Mouse (Mus musculus): ENCODE measurements around the gene Lrig1. TPM values are rescaled to one million over a fixed set of nuclear protein-coding genes. Genes with fewer than 3 reads are reported as not detected.
A peak's percentile ranks its signal among the peaks of the same experiment; 100 is the strongest.

Lrig1 gene
- polyA plus RNA-seq, 1 experiment from 2014 or later = 45.8 TPM

DNA sequence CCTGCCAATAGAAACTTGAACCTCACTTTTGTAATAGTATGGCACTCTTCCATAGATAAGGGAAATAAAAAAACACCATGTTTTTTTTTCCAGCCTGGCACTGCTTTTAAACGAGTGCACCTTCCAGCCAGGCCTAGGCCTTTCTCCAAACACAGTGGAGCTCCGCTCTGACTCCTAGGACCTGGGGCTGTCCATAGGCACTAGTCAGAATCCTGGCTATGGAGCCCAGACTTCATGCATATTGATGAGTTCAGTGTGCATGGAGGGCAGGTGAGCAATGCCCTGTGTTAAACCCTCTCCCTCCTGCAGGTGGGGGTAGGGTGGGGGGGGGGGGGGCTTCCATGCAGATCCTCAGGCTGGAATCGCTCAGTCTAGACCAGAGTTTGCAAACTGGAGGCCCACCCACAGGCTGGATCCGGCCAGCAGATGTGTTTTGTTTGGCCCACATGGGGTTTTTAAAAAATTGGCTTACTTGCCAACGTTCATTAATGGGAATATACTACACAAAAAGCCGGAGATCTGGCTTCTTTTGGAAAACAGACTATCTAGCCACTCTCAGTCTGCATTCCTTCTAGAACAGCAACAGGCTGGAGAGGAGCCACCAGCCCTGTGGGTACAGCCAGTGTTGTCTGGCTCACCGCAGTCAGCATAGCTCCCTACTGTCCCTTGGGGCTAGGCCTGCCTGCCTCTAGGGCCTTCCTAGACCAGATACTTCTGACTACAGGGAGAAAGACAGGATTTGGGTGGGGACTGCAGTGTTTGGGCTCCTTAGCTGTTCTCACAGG is 17.9 kb upstream of the Lrig1 start:
- H3K27me3 ChIP-seq = no peaks in the 10 kb centered on the region
- ChIA-PET CTCF (no interaction called here), POLR2A (interaction anchor here (1.2 kb wide), 1 partner anchor 10 kb away, joined by 3 read pairs; no protein-coding TSS in a partner anchor)
- ATAC-seq (no peak), DNase-seq (ENCODE audit: low read depth, low spot score) (no peak)
- no peak for TF ChIP-seq CTCF (IDR thresholded peaks at IDR 0.05)
- in situ Hi-C loops (cut with MboI; ENCODE audit: low pct_unique_long_range_greater_than_20kb) = no loop called here

DNA sequence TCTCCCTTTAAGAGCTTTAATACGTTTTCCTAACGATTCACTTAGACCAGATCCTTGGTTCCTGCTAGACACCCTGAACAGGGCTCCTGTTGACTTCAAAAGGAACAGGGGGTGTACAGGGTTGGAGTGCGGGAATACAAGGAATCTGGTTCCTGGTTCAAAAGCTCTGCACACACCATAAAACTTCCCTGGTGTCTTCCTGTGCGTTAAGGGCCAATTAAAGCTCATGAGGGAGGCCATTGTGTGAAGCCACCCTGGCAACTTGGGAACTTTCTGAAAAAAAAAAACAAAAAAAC is 15.6 kb upstream of the Lrig1 start:
- ATAC-seq (no peak), DNase-seq (ENCODE audit: low read depth, low spot score) (no peak)
- in situ Hi-C loops (cut with MboI; ENCODE audit: low pct_unique_long_range_greater_than_20kb) = no loop called here
- no peaks in the 10 kb centered on the region for H3K27me3 ChIP-seq
- no peak for TF ChIP-seq CTCF (IDR thresholded peaks at IDR 0.05)
- ChIA-PET POLR2A (no interaction called here), CTCF (no interaction called here)

DNA sequence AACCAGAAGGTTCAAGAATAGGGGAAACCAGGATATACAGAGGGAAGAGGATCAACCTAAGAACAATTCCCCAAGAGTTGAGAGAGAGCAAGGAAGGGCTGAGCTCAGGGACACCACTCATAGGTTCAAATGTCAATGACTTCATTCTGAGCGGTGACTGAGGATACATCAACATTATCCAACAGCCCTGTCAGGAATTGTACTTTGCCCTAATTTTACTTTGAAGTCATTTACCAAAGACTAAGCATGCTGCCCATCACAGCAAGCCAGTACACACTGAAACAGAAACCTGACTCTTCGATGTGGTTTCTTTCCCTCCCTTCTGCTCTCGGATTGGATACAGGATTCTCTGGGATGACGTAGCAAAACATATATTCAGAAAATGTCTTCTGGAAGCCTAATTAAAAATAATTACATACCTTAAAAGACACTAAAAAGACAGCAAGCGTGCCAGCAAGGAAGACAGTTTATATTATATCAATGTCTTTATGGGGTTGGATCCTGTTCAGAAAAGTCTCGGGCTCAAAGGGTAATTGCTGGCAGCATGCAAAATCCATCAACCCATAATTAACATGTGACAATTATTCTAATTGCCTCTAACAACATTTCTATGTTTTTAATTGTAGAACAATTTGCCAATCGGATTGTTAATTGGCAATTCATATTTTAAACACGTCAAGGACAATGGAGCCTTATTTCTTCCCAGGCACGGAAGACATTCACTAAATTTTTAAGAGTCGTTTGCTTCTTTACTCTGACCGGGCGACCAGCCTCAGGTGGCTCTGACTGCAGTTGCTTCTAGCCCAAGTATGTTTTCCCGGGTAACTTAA is 15.1 kb upstream of the Lrig1 start:
- DNase-seq (ENCODE audit: low read depth, low spot score) = no peak
- ChIA-PET CTCF (interaction anchor here (1.3 kb wide), 1 partner anchor 10 kb away, joined by 3 read pairs; no protein-coding TSS in a partner anchor), POLR2A (no interaction called here)

DNA sequence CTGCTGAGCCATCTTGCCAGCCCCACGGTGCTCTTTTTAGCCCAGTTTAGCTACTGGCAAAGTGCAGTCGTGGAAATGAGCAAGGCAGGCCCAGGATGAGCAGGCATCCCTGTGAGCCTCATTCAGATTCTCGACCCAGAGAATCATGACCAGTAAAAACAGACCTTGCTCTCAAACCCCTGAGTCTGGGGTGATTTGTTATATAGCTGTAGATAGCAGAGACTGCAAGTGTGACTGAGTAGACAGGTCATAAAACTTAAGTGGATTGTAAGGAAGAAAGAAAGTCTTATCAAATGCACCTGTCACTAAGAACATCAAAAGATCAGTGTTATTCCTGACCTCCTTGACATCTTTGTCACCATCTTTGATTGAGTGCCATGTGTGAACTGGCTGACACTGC is 9.9 kb upstream of the Lrig1 start:
- H3K27me3 ChIP-seq = no peaks in the 10 kb centered on the region
- no peak for DNase-seq (ENCODE audit: low read depth, low spot score)
- CTCF ChIA-PET = interaction anchor here (1.2 kb wide), 1 partner anchor 20 kb away, joined by 4 read pairs; no protein-coding TSS in a partner anchor
- POLR2A ChIA-PET = no interaction called here
- ATAC-seq = no peak
- in situ Hi-C loops (cut with MboI; ENCODE audit: low pct_unique_long_range_greater_than_20kb) = no loop called here
- no peak for TF ChIP-seq CTCF (IDR thresholded peaks at IDR 0.05)

More for the DNA sequence above, 15.1 kb upstream of the Lrig1 start:
- in situ Hi-C loops (cut with MboI; ENCODE audit: low pct_unique_long_range_greater_than_20kb) = no loop called here
- no peak for TF ChIP-seq CTCF (IDR thresholded peaks at IDR 0.05)
- no peak for ATAC-seq
- no peaks in the 10 kb centered on the region for H3K27me3 ChIP-seq

DNA sequence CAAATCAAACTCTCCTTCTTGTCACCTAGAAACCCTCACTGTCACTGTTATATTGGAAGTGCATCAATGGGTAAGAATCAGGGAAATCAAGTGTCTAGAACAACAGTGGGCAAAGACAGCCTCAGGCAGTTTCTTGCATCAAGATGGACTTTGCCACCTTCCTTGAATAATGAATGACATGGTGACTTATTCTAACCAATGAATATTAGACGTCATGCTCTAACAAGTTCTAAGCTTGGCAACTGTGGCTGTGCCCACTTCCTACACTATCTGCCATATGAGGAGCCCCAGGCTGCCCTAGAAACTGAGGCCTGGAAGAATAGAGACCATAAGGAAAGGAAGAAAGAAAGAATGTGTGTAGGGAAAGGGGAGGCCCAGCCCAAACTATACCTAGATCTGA is 9.2 kb upstream of the Lrig1 start:
- ChIA-PET CTCF (interaction anchor here (1.2 kb wide), 1 partner anchor 21 kb away, joined by 4 read pairs; no protein-coding TSS in a partner anchor), POLR2A (no interaction called here)
- no peak for TF ChIP-seq CTCF (IDR thresholded peaks at IDR 0.05)
- in situ Hi-C loops (cut with MboI; ENCODE audit: low pct_unique_long_range_greater_than_20kb) = no loop called here
- ATAC-seq = no peak
- no peak for DNase-seq (ENCODE audit: low read depth, low spot score)
- H3K27me3 ChIP-seq = no peaks in the 10 kb centered on the region

DNA sequence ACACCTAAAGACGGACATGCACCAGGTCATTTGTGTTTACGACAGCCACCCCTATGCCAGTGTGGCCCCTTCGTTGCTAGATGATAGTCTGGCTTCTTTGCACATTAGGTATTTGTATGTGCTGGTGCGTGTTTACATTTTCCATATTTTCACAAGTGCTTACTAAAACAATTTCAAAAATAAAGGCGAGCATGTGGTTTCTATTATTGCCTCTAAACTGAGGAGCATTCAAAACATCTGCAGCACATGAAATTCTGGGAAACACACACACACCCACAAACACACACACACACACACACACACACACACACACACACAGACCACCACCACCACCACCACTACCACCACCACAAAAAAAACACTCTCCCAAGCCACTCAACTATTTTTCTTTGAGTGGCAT is 7.3 kb upstream of the Lrig1 start:
- CTCF ChIA-PET = interaction anchor here (1.4 kb wide), 1 partner anchor 40 kb away, joined by 3 read pairs; no protein-coding TSS in a partner anchor
- no peak for ATAC-seq
- POLR2A ChIA-PET = no interaction called here
- no peak for TF ChIP-seq CTCF (IDR thresholded peaks at IDR 0.05)
- DNase-seq (ENCODE audit: low read depth, low spot score) = no peak
- H3K27me3 ChIP-seq = no peaks in the 10 kb centered on the region
- in situ Hi-C loops (cut with MboI; ENCODE audit: low pct_unique_long_range_greater_than_20kb) = no loop called here

DNA sequence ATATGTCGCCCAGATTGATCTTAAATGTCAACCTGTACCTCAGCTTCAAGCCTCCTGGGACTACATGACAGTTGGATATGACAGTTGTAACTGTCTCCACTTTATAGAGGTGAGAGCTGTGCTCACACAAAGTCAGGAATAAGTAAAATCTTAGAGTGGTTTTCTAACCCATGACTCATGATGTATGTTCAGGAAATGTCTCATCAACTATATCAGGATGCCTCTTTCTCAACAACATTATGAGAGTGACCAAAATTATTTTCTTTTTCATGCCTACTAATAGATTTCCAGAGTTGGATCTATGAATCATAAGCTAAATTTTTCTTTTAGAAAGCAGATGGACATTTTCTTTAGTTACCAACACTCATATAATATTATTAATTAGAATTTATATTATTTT is 6.0 kb upstream of the Lrig1 start:
- H3K27me3 ChIP-seq = no peaks in the 10 kb centered on the region
- POLR2A ChIA-PET = no interaction called here
- CTCF ChIA-PET = no interaction called here
- ATAC-seq (no peak), DNase-seq (ENCODE audit: low read depth, low spot score) (no peak)
- in situ Hi-C loops (cut with MboI; ENCODE audit: low pct_unique_long_range_greater_than_20kb) = no loop called here
- no peak for TF ChIP-seq CTCF (IDR thresholded peaks at IDR 0.05)

DNA sequence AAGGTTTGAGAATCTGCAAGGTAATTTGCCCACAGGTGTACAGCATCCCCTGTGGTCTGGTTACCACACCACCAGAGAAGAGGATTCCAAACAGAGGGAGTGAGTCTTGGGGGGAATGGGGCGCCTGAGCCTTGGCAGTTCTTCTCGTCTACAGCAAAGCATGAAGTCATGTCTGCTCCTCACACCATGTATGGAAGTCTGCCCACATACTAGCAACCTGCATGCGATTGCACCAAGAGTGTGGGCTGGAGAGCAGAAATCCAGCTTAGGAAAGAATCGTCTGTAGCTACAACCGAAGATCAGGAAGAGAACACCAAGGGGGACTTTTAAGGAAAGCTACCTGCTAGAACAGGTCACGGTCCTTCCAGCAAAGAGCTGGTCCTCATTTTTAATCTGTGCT is 3.0 kb upstream of the Lrig1 start:
- in situ Hi-C loops (cut with MboI; ENCODE audit: low pct_unique_long_range_greater_than_20kb) = loop anchor here (5.0 kb wide), 1 partner anchor 161 kb away; no protein-coding TSS in a partner anchor
- ATAC-seq (no peak), DNase-seq (ENCODE audit: low read depth, low spot score) (no peak)
- ChIA-PET CTCF (no interaction called here), POLR2A (interaction anchor here (0.7 to 1.0 kb wide), 2 partner anchors 10 to 26 kb away, joined by 3 read pairs; no protein-coding TSS in a partner anchor)
- no peaks in the 10 kb centered on the region for H3K27me3 ChIP-seq
- TF ChIP-seq CTCF (IDR thresholded peaks at IDR 0.05) = no peak

DNA sequence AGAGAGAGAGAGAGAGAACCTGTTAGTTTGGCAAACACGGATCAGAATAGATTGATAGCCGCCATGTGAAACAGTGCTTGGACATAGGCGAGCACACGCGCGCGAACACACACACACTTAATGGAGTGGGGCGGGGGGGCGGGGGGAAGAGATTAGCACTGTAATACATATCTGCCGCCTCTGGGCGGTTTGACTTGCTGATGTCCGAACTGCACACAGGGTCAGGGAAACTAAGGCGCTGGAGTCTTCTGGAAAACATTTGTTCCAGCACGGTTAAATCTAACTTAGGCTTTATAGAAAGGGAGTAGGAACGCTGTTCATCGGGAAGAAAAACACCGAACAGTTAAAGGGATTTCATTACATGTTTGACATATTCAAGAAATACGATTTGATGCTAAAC is 1.1 kb upstream of the Lrig1 start:
- ChIA-PET POLR2A (no interaction called here), CTCF (interaction anchor here (1.1 kb wide), 1 partner anchor 16 kb away, joined by 3 read pairs; no protein-coding TSS in a partner anchor)
- no peak for TF ChIP-seq CTCF (IDR thresholded peaks at IDR 0.05)
- H3K27me3 ChIP-seq = no peaks in the 10 kb centered on the region
- no peak for ATAC-seq
- no peak for DNase-seq (ENCODE audit: low read depth, low spot score)
- in situ Hi-C loops (cut with MboI; ENCODE audit: low pct_unique_long_range_greater_than_20kb) = loop anchor here (5.0 kb wide), 1 partner anchor 159 kb away; no protein-coding TSS in a partner anchor

DNA sequence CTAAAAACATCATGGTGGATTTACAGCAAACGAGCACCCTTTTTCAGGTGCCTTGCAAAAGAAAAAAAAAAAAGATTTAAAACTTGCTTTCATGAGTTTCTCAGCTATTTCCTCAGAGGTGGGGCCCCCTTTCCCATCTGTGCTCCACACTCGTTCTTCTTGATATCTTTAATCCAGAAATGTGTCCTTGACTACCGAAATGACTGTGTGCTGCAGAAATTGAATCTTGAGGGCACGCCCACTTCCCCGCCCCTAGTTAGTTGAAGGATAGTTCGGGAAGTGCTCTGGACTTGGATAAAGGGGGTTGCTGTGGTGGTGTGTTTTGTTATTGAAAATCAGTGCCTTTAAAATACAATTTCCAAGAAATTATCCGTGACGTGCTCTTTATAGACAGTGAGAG is 654 bp upstream of the Lrig1 start:
- ChIA-PET CTCF (no interaction called here), POLR2A (interaction anchor here (1.4 to 1.8 kb wide), 3 partner anchors 52 to 269 kb away, joined by 3 to 7 read pairs (median 4); no protein-coding TSS in a partner anchor)
- in situ Hi-C loops (cut with MboI; ENCODE audit: low pct_unique_long_range_greater_than_20kb) = loop anchor here (5.0 kb wide), 1 partner anchor 158 kb away; no protein-coding TSS in a partner anchor
- ATAC-seq (peak; percentile 31), DNase-seq (ENCODE audit: low read depth, low spot score) (no peak)
- TF ChIP-seq CTCF (IDR thresholded peaks at IDR 0.05) = no peak
- H3K27me3 ChIP-seq = no peaks in the 10 kb centered on the region
